Mouse (Mus musculus) splenic B cell, adult 2 months (primary cell): ENCODE measurements around the gene Chrna3.

Experiments used
- DNase-seq: peaks from one replicate; pipeline ENCODE4 v3.0.0-alpha.2; 2011; ENCODE audit warnings: low read depth, low spot score
- H3K27me3 ChIP-seq: 2 replicates; pipeline ENCODE4 v1.6.1; 2012; ENCODE audit warnings: mild to moderate bottlenecking, low read length, moderate library complexity, mixed read lengths; ENCODE audit not compliant: control insufficient read depth, poor library complexity, insufficient read depth, severe bottlenecking
- H3K36me3 ChIP-seq: 2 replicates; pipeline ENCODE4 v1.6.1; 2012; ENCODE audit warnings: mild to moderate bottlenecking, low read length, moderate library complexity, mixed read lengths; ENCODE audit not compliant: control insufficient read depth, poor library complexity, insufficient read depth, severe bottlenecking

Gene Chrna3

GRCm38 (mm10) chr9:55026275-55026663 is at the start of gene Chrna3:
Gene Chrna3, minus strand, starts transcription at chr9:55026562.
- DNase-seq = no peak
- no peaks in the 10 kb centered on the region for H3K27me3 ChIP-seq
- H3K36me3 ChIP-seq = no peaks in the 10 kb centered on the region

- Histone ChIP-seq H3K27me3 (no peaks in the 10 kb centered on the region), H3K36me3 (no peaks in the 10 kb centered on the region)
- no peak for DNase-seq
These were observed 41.6 kb upstream of the Chrna3 start for GRCm38 (mm10) chr9:55067965-55068265.

- DNase-seq = no peak
- no peaks in the 10 kb centered on the region for H3K27me3 ChIP-seq
- H3K36me3 ChIP-seq = no peaks in the 10 kb centered on the region
These were observed 41.0 kb upstream of the Chrna3 start for GRCm38 (mm10) chr9:55067260-55067964.

- no peaks in the 10 kb centered on the region for H3K27me3 ChIP-seq
- no peaks in the 10 kb centered on the region for H3K36me3 ChIP-seq
- DNase-seq = no peak
These were observed 38.9 kb upstream of the Chrna3 start for GRCm38 (mm10) chr9:55065241-55065640.

GRCm38 (mm10) chr9:55058067-55058466 is 31.7 kb upstream of the Chrna3 start:
- Histone ChIP-seq H3K36me3 (no peaks in the 10 kb centered on the region), H3K27me3 (no peaks in the 10 kb centered on the region)
- no peak for DNase-seq

GRCm38 (mm10) chr9:55055386-55055930 is 29.1 kb upstream of the Chrna3 start:
- DNase-seq = no peak
- H3K27me3 ChIP-seq = no peaks in the 10 kb centered on the region
- H3K36me3 ChIP-seq = no peaks in the 10 kb centered on the region

GRCm38 (mm10) chr9:55048211-55048880 is 22.0 kb upstream of the Chrna3 start, which contains the start of gene Chrnb4:
Gene Chrnb4, minus strand, starts transcription at chr9:55048779.
- H3K36me3 ChIP-seq = no peaks in the 10 kb centered on the region
- DNase-seq = no peak
- no peaks in the 10 kb centered on the region for H3K27me3 ChIP-seq

GRCm38 (mm10) chr9:55046764-55047163 is 20.4 kb upstream of the Chrna3 start:
- Histone ChIP-seq H3K36me3 (no peaks in the 10 kb centered on the region), H3K27me3 (no peaks in the 10 kb centered on the region)
- DNase-seq = peak; percentile 13

- no peak for DNase-seq
- Histone ChIP-seq H3K27me3 (no peaks in the 10 kb centered on the region), H3K36me3 (no peaks in the 10 kb centered on the region)
These were observed 18.6 kb upstream of the Chrna3 start for GRCm38 (mm10) chr9:55045001-55045400.

GRCm38 (mm10) chr9:55043688-55044087 is 17.3 kb upstream of the Chrna3 start:
- Histone ChIP-seq H3K27me3 (no peaks in the 10 kb centered on the region), H3K36me3 (no peaks in the 10 kb centered on the region)
- no peak for DNase-seq

- Histone ChIP-seq H3K36me3 (no peaks in the 10 kb centered on the region), H3K27me3 (no peaks in the 10 kb centered on the region)
- no peak for DNase-seq
These were observed 15.0 kb upstream of the Chrna3 start for GRCm38 (mm10) chr9:55041389-55041788.

GRCm38 (mm10) chr9:55039983-55040382 is 13.6 kb upstream of the Chrna3 start:
- Histone ChIP-seq H3K27me3 (no peaks in the 10 kb centered on the region), H3K36me3 (no peaks in the 10 kb centered on the region)
- no peak for DNase-seq

GRCm38 (mm10) chr9:55038948-55039347 is 12.6 kb upstream of the Chrna3 start:
- Histone ChIP-seq H3K36me3 (no peaks in the 10 kb centered on the region), H3K27me3 (no peaks in the 10 kb centered on the region)
- DNase-seq = no peak

GRCm38 (mm10) chr9:55031435-55032167 is 5.2 kb upstream of the Chrna3 start:
- Histone ChIP-seq H3K36me3 (no peaks in the 10 kb centered on the region), H3K27me3 (no peaks in the 10 kb centered on the region)
- DNase-seq = no peak
